Mouse (Mus musculus) mesoderm, embryonic 11.5 days (tissue): ENCODE results near the gene Myo10.

Source experiments
- DNase-seq: peaks from one replicate; pipeline ENCODE4 v3.0.0-alpha.2; 2012; ENCODE audit warnings: low read depth, low spot score

Gene Myo10

GRCm38 (mm10) chr15:25797888-25798287 is 175.6 kb downstream of the Myo10 start:
- no peak for DNase-seq

- DNase-seq, result no peak
Observed at GRCm38 (mm10) chr15:25801726-25802125, 179.4 kb downstream of the Myo10 start.

GRCm38 (mm10) chr15:25802194-25802593 is 179.9 kb downstream of the Myo10 start:
- DNase-seq, result no peak

GRCm38 (mm10) chr15:25803111-25803510 is 180.8 kb downstream of the Myo10 start:
- DNase-seq, result peak; percentile 76

- peak; percentile 58 for DNase-seq
Observed at GRCm38 (mm10) chr15:25805336-25806110, 183.2 kb downstream of the Myo10 start.

- DNase-seq, result no peak
Observed at GRCm38 (mm10) chr15:25806363-25806762, 184.0 kb downstream of the Myo10 start.

- DNase-seq, result no peak
Observed at GRCm38 (mm10) chr15:25806878-25807277, 184.6 kb downstream of the Myo10 start.

GRCm38 (mm10) chr15:25808677-25809460 is 186.5 kb downstream of the Myo10 start:
- DNase-seq, result no peak

- no peak for DNase-seq
Observed at GRCm38 (mm10) chr15:25809669-25810068, 187.3 kb downstream of the Myo10 start.

- no peak for DNase-seq
Observed at GRCm38 (mm10) chr15:25811834-25812250, 189.5 kb downstream of the Myo10 start.

GRCm38 (mm10) chr15:25812479-25812878 is 190.2 kb downstream of the Myo10 start:
- DNase-seq, result no peak

- DNase-seq, result no peak
Observed at GRCm38 (mm10) chr15:25814535-25814934, 192.2 kb downstream of the Myo10 start.

- no peak for DNase-seq
Observed at GRCm38 (mm10) chr15:25817191-25817590, 194.9 kb downstream of the Myo10 start.

GRCm38 (mm10) chr15:25821981-25822380 is 199.7 kb downstream of the Myo10 start:
- DNase-seq, result no peak

GRCm38 (mm10) chr15:25822656-25823055 is 200.3 kb downstream of the Myo10 start:
- DNase-seq, result no peak

- no peak for DNase-seq
Observed at GRCm38 (mm10) chr15:25826531-25826961, 204.2 kb downstream of the Myo10 start.

- DNase-seq, result no peak
Observed at GRCm38 (mm10) chr15:25828464-25828863, 206.1 kb downstream of the Myo10 start.

- DNase-seq, result no peak
Observed at GRCm38 (mm10) chr15:25830426-25830825, 208.1 kb downstream of the Myo10 start.

- no peak for DNase-seq
Observed at GRCm38 (mm10) chr15:25834282-25834681, 212.0 kb downstream of the Myo10 start.

- no peak for DNase-seq
Observed at GRCm38 (mm10) chr15:25834920-25835674, 212.8 kb downstream of the Myo10 start.

GRCm38 (mm10) chr15:25842462-25843085 is 220.2 kb downstream of the Myo10 start:
- no peak for DNase-seq
